Mouse (Mus musculus): ENCODE measurements at regions not wholly inside any gene's neighbourhood (a gene's known extent, or its start where the extent isn't known, plus 50 kb on each side); places are given as distances from the start of the nearest gene placed in this dataset.

- Histone ChIP-seq H3K27ac (replicated peaks) (no peak overlapping the region), H3K27me3 (replicated peaks) (no peaks in the 10 kb centered on the region), H3K36me3 (no peaks in the 10 kb centered on the region), H3K4me3 (replicated peaks) (no peak overlapping the region), H3K4me1 (no peaks in the 10 kb centered on the region), H3K9me3 (replicated peaks) (no peaks in the 10 kb centered on the region), H3K4me2 (no peak overlapping the region), H3K9ac (replicated peaks) (no peak overlapping the region)
- 78% methylated on average over 3 of the region's 3 CpGs for WGBS
- no peak; the same call in 1 of the 2 replicates for ATAC-seq (ENCODE audit: low FRiP score)
These were observed 341.7 kb upstream of the Mgat4c start for GRCm38 (mm10) chr10:101339565-101339964.

DNA sequence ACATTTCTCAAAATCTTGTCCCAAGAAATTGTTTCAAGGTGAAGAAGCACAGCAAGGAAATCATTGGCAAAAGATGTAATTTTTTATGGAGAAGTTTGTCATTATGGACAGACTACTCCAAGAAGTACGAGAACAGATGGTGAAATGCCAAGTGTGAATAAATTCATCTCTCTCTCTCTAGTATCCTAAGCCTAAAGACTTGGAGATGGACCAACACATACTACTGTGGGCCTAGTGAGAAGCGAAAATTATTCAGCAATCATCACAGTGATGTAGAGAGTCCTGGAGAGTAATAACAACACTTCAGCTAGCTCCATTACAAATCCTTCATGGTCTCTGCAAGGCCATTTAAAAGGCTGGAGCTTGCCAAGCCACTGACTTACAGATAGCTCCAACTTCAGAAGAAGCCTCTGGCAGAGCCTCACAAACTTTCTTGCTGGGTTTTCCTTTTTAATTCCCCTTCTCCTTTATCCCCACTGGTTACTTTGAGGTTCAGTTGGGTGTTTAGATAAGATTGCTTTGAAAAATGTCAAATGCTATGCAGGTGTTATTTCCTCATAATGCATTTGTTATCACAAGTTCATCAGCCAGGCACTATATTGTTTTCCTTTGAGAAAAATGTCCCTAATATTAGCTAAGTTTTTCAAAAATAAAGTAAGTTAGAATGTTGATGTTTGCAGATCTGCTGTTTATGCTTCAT lies 330.9 kb upstream of the Mgat4c start:
- Histone ChIP-seq H3K9me3 (replicated peaks) (no peaks in the 10 kb centered on the region), H3K36me3 (no peaks in the 10 kb centered on the region), H3K4me1 (no peaks in the 10 kb centered on the region), H3K27ac (replicated peaks) (no peak overlapping the region), H3K4me2 (no peak overlapping the region), H3K9ac (replicated peaks) (no peak overlapping the region), H3K27me3 (replicated peaks) (no peaks in the 10 kb centered on the region), H3K4me3 (replicated peaks) (no peak overlapping the region)
- ATAC-seq (ENCODE audit: low FRiP score) = no peak
- 81% methylated on average over 2 of the region's 2 CpGs for WGBS

DNA sequence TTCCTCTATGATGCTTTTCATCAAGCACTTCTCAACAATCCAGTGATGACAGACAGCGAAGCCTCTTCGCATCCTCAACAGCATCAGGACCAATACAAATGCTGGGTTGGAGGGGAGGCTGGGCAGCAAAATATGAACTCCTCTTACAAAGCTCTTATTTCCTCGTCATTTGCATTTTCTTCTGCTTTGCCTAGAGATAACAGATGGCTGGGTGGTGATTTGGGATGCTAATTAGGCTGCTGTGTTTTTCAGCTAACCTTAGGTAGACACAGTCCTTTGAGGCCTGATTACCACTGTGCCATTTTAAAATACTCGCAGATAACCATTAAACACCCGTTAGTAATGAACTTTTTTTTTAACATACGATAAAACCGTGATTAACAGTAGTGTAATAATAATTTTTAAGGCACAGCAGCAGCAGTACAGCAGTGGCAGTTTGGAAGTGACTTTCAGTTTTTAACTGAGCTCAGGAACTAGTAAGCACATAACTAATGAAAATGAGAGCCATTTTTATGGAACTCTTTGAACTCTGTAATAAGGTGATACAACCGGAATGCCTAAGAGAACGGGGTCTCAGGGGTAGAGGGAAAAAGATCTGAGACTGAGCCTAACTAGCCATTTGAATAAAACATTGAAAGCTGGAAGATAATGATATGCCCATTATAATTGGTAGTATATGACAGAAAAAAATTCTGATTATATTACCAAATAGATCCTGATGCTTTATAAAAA lies 307.3 kb upstream of the Mgat4c start:
- Histone ChIP-seq H3K9me3 (replicated peaks) (no peaks in the 10 kb centered on the region), H3K27me3 (replicated peaks) (no peaks in the 10 kb centered on the region), H3K4me1 (0 out of 2 replicates have a peak, but pooled peaks cover 5% of the 10 kb centered on the region), H3K36me3 (no peaks in the 10 kb centered on the region), H3K4me2 (no peak overlapping the region), H3K9ac (replicated peaks) (no peak overlapping the region), H3K27ac (replicated peaks) (peak overlapping the region; percentile 61), H3K4me3 (replicated peaks) (no peak overlapping the region)
- peak; percentile 72 for ATAC-seq (ENCODE audit: low FRiP score)
- 36% methylated on average over 9 of the region's 9 CpGs for WGBS

GRCm38 (mm10) chr10:101393416-101393815 lies 287.9 kb upstream of the Mgat4c start:
- 52% methylated on average over 2 of the region's 2 CpGs for WGBS
- Histone ChIP-seq H3K27me3 (replicated peaks) (no peaks in the 10 kb centered on the region), H3K4me2 (no peak overlapping the region), H3K9me3 (replicated peaks) (no peaks in the 10 kb centered on the region), H3K36me3 (no peaks in the 10 kb centered on the region), H3K9ac (replicated peaks) (no peak overlapping the region), H3K4me3 (replicated peaks) (no peak overlapping the region), H3K4me1 (no peaks in the 10 kb centered on the region), H3K27ac (replicated peaks) (no peak overlapping the region)
- no peak for ATAC-seq (ENCODE audit: low FRiP score)

DNA sequence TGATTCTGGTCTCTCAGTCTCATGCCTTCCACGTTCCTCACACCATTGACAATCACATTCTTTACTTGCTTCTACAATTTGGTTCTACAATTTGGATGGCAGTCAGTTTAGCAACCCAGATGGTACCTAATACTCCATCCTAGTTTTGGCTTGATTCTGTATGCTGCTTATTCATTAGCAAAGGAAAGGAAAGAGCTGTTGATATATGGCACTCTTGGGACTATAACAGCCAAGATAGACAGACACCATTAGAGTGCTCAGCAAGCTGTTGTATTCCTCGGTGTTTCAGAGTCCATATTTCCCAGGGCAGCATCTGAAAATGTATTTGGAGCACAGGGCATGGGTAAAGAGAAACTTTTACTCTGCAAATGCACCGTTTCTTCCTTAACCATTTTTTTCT lies 282.1 kb upstream of the Mgat4c start:
- no peak overlapping the region for H3K9ac ChIP-seq (replicated peaks)

GRCm38 (mm10) chr10:101415262-101415661 lies 266.0 kb upstream of the Mgat4c start:
- WGBS = 51% methylated on average over 6 of the region's 6 CpGs

More for the DNA sequence above, 282.1 kb upstream of the Mgat4c start:
- no peaks in the 10 kb centered on the region for H3K36me3 ChIP-seq
- no peak overlapping the region for H3K4me3 ChIP-seq (replicated peaks)
- no peak overlapping the region for H3K4me2 ChIP-seq
- no peaks in the 10 kb centered on the region for H3K4me1 ChIP-seq
- H3K9me3 ChIP-seq (replicated peaks) = no peaks in the 10 kb centered on the region
- WGBS = 47% methylated on average over 3 of the region's 3 CpGs
- H3K27me3 ChIP-seq (replicated peaks) = no peaks in the 10 kb centered on the region
- H3K27ac ChIP-seq (replicated peaks) = no peak overlapping the region
- no peak for ATAC-seq (ENCODE audit: low FRiP score)

GRCm38 (mm10) chr10:101422562-101422961 lies 258.7 kb upstream of the Mgat4c start:
- H3K4me2 ChIP-seq = no peak overlapping the region
- no peak overlapping the region for H3K27ac ChIP-seq (replicated peaks)
- H3K27me3 ChIP-seq (replicated peaks) = no peaks in the 10 kb centered on the region
- 24% methylated on average over 4 of the region's 4 CpGs for WGBS
- no peaks in the 10 kb centered on the region for H3K36me3 ChIP-seq
- H3K9me3 ChIP-seq (replicated peaks) = no peaks in the 10 kb centered on the region
- no peak for ATAC-seq (ENCODE audit: low FRiP score)
- no peaks in the 10 kb centered on the region for H3K4me1 ChIP-seq
- H3K9ac ChIP-seq (replicated peaks) = no peak overlapping the region
- no peak overlapping the region for H3K4me3 ChIP-seq (replicated peaks)

More at GRCm38 (mm10) chr10:101415262-101415661, 266.0 kb upstream of the Mgat4c start:
- H3K36me3 ChIP-seq = no peaks in the 10 kb centered on the region
- H3K9ac ChIP-seq (replicated peaks) = no peak overlapping the region
- no peak overlapping the region for H3K4me2 ChIP-seq
- H3K27me3 ChIP-seq (replicated peaks) = no peaks in the 10 kb centered on the region
- ATAC-seq (ENCODE audit: low FRiP score) = peak; percentile 28; the same call in 1 of the 2 replicates
- H3K4me3 ChIP-seq (replicated peaks) = no peak overlapping the region
- H3K4me1 ChIP-seq = no peaks in the 10 kb centered on the region
- no peaks in the 10 kb centered on the region for H3K9me3 ChIP-seq (replicated peaks)
- H3K27ac ChIP-seq (replicated peaks) = no peak overlapping the region

All from neural tube, embryonic 15.5 days (tissue).